Mouse (Mus musculus) T-helper 2 cell (primary cell): ENCODE results near the gene Erlec1.

ENCODE experiments used
- in situ Hi-C: fragments of 300-600 bp; cut with MboI, MseI; formaldehyde crosslinking; loops from one replicate; pipeline ENCODE4 v1.15.1; 2025; ENCODE audit warnings: high pct_unique_total_duplicates

The Erlec1 gene

DNA sequence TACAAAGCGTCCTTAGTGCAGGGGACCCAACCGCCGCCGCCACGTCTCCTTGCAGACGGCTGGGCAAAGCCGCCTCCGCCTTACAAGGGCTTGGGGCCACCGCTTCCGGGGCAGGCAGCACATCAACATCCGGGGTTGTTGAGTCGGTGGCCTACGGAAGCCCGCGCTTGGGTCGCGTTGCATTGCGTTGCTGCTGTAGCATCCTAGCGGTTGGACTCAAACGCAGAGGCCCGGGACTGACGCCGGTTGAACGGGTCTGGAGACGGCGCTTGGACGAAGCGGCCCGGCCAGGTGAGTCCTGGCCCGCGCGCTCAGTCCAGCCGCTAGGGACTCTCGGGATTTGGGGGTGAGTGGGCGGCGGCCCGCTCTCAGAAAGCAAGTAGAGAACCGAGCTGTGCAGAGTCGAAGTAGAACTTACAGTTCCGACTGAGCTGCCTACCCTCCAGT, at the start of gene Erlec1:
Erlec1 (minus strand) TSS at position 57 of the 447 bp plus-strand sequence.
- in situ Hi-C loops = no loop called here

DNA sequence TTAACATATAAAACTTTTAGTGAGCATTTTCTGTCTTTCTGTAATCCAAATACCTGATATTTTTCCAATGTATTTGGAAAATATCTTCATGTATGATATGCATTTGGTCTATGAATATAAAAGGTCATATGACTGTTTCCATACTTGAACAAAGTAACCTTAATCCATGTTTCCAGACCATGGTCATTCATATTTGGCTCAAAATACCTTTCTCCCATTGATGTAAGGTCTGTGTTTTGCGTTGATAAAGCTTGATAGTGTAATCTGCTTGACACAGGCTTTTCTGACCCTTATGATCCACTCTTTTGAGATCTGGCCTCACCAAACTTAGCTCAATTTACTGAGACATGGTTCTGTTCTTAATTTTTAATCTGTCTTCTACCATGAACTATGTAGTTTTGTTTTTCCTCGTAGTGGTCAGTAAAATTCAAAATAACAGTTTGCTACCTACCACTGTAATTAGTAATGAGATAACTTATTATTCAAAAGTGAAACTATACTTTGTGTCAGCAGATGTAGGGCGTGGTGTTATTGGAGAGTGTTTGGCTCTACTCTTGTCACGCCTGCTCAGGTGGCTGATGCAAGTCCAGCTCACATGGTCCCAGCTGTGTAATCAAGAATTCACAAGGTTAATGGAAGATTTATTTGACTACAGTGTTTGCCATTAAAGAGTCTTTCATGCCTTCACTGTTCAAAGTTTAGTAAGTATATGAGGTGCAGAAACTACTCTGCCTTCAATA, 47.2 kb upstream of the Erlec1 start:
- in situ Hi-C loops = no loop called here

GRCm38 (mm10) chr11:31000028-31000427, 45.9 kb upstream of the Erlec1 start:
- in situ Hi-C loops = no loop called here

GRCm38 (mm10) chr11:30998704-30999103, 44.6 kb upstream of the Erlec1 start:
- in situ Hi-C loops = loop anchor here (5.0 kb wide), 1 partner anchor 86 kb away; no protein-coding TSS in a partner anchor

DNA sequence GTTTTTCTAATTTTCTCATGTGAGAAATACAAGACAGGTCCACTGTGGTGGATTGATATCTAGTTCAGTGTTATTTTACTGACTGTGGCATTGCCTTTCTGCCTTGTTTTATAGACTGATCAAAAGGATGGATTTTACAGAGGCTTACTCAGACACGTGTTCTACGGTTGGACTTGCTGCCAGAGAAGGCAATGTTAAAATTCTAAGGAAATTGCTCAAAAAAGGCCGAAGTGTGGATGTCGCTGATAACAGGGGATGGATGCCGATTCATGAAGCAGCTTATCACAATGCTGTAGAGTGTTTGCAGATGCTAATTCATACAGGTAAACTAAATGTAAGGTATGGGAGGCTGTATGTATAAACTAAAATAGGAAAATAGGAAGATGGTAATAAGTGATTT, 44.1 kb upstream of the Erlec1 start:
- in situ Hi-C loops = loop anchor here (5.0 kb wide), 1 partner anchor 86 kb away; no protein-coding TSS in a partner anchor

DNA sequence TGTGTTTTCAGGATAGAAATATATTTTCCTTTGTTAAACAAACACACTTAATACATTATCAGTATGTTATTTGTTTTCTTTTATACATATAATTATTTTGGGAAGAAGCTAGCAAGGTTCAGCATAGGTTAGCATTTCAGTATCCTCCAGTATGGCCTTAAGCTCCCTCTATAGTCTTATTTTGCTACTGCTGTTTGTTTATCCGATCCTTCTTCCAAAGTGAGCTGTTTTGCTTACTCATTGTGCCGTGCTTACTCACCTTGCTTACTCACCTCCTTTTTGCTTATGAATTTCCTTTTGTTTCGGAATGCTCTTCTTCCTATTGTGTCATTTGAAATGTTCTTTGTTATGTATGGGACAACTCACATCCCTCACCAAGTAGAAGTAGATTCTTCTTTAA, 42.5 kb upstream of the Erlec1 start:
- in situ Hi-C loops = loop anchor here (5.0 kb wide), 1 partner anchor 84 kb away; no protein-coding TSS in a partner anchor

GRCm38 (mm10) chr11:30986625-30987017, 32.5 kb upstream of the Erlec1 start:
- in situ Hi-C loops = no loop called here

- in situ Hi-C loops = no loop called here
Observed at GRCm38 (mm10) chr11:30985877-30986624, 31.9 kb upstream of the Erlec1 start, which contains the start of gene Chac2. Gene Chac2 (minus strand): TSS chr11:30986350.

- in situ Hi-C loops = no loop called here
Observed at GRCm38 (mm10) chr11:30985237-30985636, 31.1 kb upstream of the Erlec1 start.

GRCm38 (mm10) chr11:30953469-30954154, 523 bp downstream of the Erlec1 start:
- in situ Hi-C loops = no loop called here

GRCm38 (mm10) chr11:30952829-30953228, 1.3 kb downstream of the Erlec1 start:
- in situ Hi-C loops = no loop called here

GRCm38 (mm10) chr11:30943522-30943921, 10.6 kb downstream of the Erlec1 start:
- in situ Hi-C loops = no loop called here

DNA sequence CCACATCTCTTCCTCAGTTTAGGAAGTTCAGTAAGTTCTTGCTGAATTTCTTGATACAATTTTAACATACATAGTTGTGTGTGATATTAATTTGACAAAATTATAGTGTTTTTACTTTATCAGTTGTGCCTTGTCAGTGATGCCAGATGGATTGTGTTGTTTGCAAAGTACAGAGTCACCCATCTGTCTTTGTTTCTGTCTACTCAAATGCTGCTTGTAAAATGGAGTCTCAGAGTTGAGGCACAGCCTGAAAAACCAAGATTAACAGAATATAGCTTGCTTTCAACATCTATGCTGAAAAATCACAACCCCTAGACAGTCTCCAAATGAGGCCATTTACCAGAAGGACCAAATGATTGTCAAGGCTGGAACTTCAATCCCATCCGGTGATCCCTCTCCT, 25.6 kb downstream of the Erlec1 start:
- in situ Hi-C loops = no loop called here

- in situ Hi-C loops = no loop called here
Observed at GRCm38 (mm10) chr11:30928079-30928478, 26.1 kb downstream of the Erlec1 start.

- in situ Hi-C loops = loop anchor here (25.0 kb wide), 1 partner anchor 689 kb away; no protein-coding TSS in a partner anchor
Observed at GRCm38 (mm10) chr11:30923283-30923682, 30.9 kb downstream of the Erlec1 start.

GRCm38 (mm10) chr11:30920641-30921040, 33.5 kb downstream of the Erlec1 start:
- in situ Hi-C loops = loop anchor here (25.0 kb wide), 1 partner anchor 692 kb away; no protein-coding TSS in a partner anchor

GRCm38 (mm10) chr11:30912311-30912710, 41.8 kb downstream of the Erlec1 start:
- in situ Hi-C loops = loop anchor here (5.0 to 25.0 kb wide), 2 partner anchors 85 to 700 kb away; no protein-coding TSS in a partner anchor

GRCm38 (mm10) chr11:30899312-30899711, 54.8 kb downstream of the Erlec1 start:
- in situ Hi-C loops = no loop called here

- in situ Hi-C loops = no loop called here
Observed at GRCm38 (mm10) chr11:30896201-30896600, 57.9 kb downstream of the Erlec1 start.

DNA sequence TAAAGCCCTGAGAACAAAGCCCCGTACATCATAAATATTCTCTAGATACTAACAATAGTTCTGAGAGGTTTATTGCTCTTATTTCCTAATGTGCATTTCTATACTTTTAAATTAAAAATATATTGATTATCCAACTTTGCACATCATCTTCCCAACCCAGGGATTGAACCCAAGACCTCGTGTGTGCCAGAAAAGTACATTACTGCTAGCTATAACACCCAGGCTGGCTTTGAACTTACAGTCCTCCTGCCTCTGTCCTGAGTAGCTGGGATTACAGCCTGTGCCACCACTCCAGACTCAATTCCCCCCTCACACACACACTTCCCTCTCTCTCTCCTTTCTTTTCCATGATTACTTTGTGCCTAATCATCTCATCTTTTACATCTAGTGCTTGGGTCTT, 66.0 kb downstream of the Erlec1 start:
- in situ Hi-C loops = no loop called here

GRCm38 (mm10) chr11:30885171-30885871, 68.8 kb downstream of the Erlec1 start, which contains the start of the genes Gpr75 and Asb3:
Gene Gpr75 (plus strand): TSS chr11:30885358.
Gene Asb3 (plus strand): TSS chr11:30885416.
- in situ Hi-C loops = no loop called here
